Mouse (Mus musculus) bone marrow macrophage, adult 2 months (primary cell): ENCODE data around the gene Fpgs.

Source experiments
- CTCF ChIP-seq: IDR thresholded peaks from 2 replicates; pipeline ENCODE4 v1.5.1; 2012; ENCODE audit warnings: low read depth, mild to moderate bottlenecking, low read length, moderate library complexity
- POLR2A ChIP-seq: IDR thresholded peaks from 2 replicates; pipeline ENCODE4 v1.6.1; 2012; ENCODE audit warnings: mild to moderate bottlenecking, low read depth, low read length, borderline replicate concordance

DNA sequence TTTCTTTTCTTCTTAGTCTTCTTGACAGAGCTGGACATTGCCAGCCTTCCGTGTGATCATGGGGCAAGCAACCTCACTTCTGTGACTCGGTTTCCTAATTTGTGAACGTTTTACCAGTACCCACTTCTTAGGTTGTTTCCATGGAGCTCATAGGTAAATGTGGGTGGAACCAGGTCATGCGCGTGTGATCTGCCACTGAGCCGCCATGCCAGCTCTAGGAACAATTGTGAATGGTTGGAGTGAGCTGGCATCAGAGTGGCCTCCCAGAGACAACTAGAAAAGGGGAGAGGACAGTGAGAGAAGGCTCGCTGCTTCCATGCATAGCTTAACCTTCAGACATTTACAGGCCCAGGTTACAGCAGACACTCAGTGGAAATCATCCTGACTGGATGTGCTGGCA is 35.8 kb downstream of the Fpgs start:
- TF ChIP-seq POLR2A: no peak
- no peak for TF ChIP-seq CTCF
